Mouse (Mus musculus): Measurements from ENCODE around the gene Tns3.
"Not testable (repeated sequence)": the region's sequence is repeated elsewhere in the genome, so short reads cannot be mapped to it uniquely, and the experiment has no call there.

Tns3 gene

GRCm38 (mm10) chr11:8579789-8580188 lies 84.5 kb downstream of the Tns3 start:
- DNase-seq (ENCODE audit: low spot score): no peak

GRCm38 (mm10) chr11:8575217-8576180 lies 88.8 kb downstream of the Tns3 start:
- no peak for DNase-seq (ENCODE audit: low spot score)

- no peak for DNase-seq (ENCODE audit: low spot score)
Observed at GRCm38 (mm10) chr11:8574562-8574961, 89.8 kb downstream of the Tns3 start.

GRCm38 (mm10) chr11:8572762-8573161 lies 91.6 kb downstream of the Tns3 start:
- DNase-seq (ENCODE audit: low spot score): no peak

GRCm38 (mm10) chr11:8569232-8570028 lies 94.9 kb downstream of the Tns3 start:
- no peak for DNase-seq (ENCODE audit: low spot score)

- DNase-seq (ENCODE audit: low spot score): no peak
Observed at GRCm38 (mm10) chr11:8568829-8569228, 95.5 kb downstream of the Tns3 start.

- DNase-seq (ENCODE audit: low spot score): no peak
Observed at GRCm38 (mm10) chr11:8566250-8566853, 98.0 kb downstream of the Tns3 start.

- DNase-seq (ENCODE audit: low spot score): no peak
Observed at GRCm38 (mm10) chr11:8558761-8559282, 105.5 kb downstream of the Tns3 start.

GRCm38 (mm10) chr11:8558258-8558657 lies 106.1 kb downstream of the Tns3 start:
- DNase-seq (ENCODE audit: low spot score): no peak

- peak; percentile 55 for DNase-seq (ENCODE audit: low spot score)
Observed at GRCm38 (mm10) chr11:8557006-8557405, 107.3 kb downstream of the Tns3 start.

GRCm38 (mm10) chr11:8551710-8552109 lies 112.6 kb downstream of the Tns3 start:
- no peak for DNase-seq (ENCODE audit: low spot score)

- no peak for DNase-seq (ENCODE audit: low spot score)
Observed at GRCm38 (mm10) chr11:8547661-8548060, 116.7 kb downstream of the Tns3 start.

GRCm38 (mm10) chr11:8545798-8546197 lies 118.5 kb downstream of the Tns3 start:
- peak; percentile 55 for DNase-seq (ENCODE audit: low spot score)

GRCm38 (mm10) chr11:8544355-8544754 lies 120.0 kb downstream of the Tns3 start:
- DNase-seq (ENCODE audit: low spot score): no peak

- DNase-seq (ENCODE audit: low spot score): no peak
Observed at GRCm38 (mm10) chr11:8541222-8541815, 123.0 kb downstream of the Tns3 start.

GRCm38 (mm10) chr11:8539593-8540265 lies 124.6 kb downstream of the Tns3 start:
- DNase-seq (ENCODE audit: low spot score): no peak

GRCm38 (mm10) chr11:8537013-8537614 lies 127.2 kb downstream of the Tns3 start:
- DNase-seq (ENCODE audit: low spot score): no peak

- DNase-seq (ENCODE audit: low spot score): peak; percentile 81
Observed at GRCm38 (mm10) chr11:8534893-8535292, 129.4 kb downstream of the Tns3 start.

GRCm38 (mm10) chr11:8532771-8533170 lies 131.6 kb downstream of the Tns3 start:
- not testable (repeated sequence) for DNase-seq (ENCODE audit: low spot score)

GRCm38 (mm10) chr11:8532112-8532747 lies 132.1 kb downstream of the Tns3 start:
- no peak for DNase-seq (ENCODE audit: low spot score)

Data from testis, postnatal 10 days (tissue).